In genomic region chr12:5166141-5166540, GRCm38 (mm10) we compare ENCODE assay signal across 8 mouse cellular contexts.
DNase-seq lines count a peak whose midpoint lies in the region; ATAC-seq and TF ChIP-seq lines count a peak whose summit lies in the region.

No protein-coding gene starts in this region.

- H3K4me2 ChIP-seq in heart, postnatal 0 days (ENCODE audit: low read depth, low read length): no peak overlapping the region
- H3K4me2 ChIP-seq in kidney, postnatal 0 days (ENCODE audit: low read length): no peak overlapping the region
- H3K4me2 ChIP-seq in neural tube, embryonic 15.5 days: no peak overlapping the region

- H3K36me3 ChIP-seq in heart, postnatal 0 days (replicated peaks; ENCODE audit: control insufficient read depth, insufficient read depth, low read length): no peaks in the 10 kb centered on the region
- H3K36me3 ChIP-seq in kidney, postnatal 0 days (ENCODE audit: insufficient read depth, low read length): no peaks in the 10 kb centered on the region
- no peaks in the 10 kb centered on the region for H3K36me3 ChIP-seq in neural tube, embryonic 15.5 days

- TF ChIP-seq CTCF in heart, postnatal 0 days (IDR thresholded peaks at IDR 0.05; ENCODE audit: low read depth): peak; percentile 44
- peak; percentile 54 for TF ChIP-seq CTCF in kidney, postnatal 0 days (IDR thresholded peaks at IDR 0.05; ENCODE audit: low read depth)

- H3K9me3 ChIP-seq in heart, postnatal 0 days (replicated peaks; ENCODE audit: control insufficient read depth, low read length): no peaks in the 10 kb centered on the region
- H3K9me3 ChIP-seq in kidney, postnatal 0 days (replicated peaks; ENCODE audit: low read length): no peaks in the 10 kb centered on the region
- H3K9me3 ChIP-seq in neural tube, embryonic 15.5 days (replicated peaks): no peaks in the 10 kb centered on the region

- 65% methylated on average over 6 of the region's 6 CpGs for WGBS in heart, postnatal 0 days
- 28% methylated on average over 6 of the region's 6 CpGs for WGBS in kidney, postnatal 0 days
- WGBS in neural tube, embryonic 15.5 days: 49% methylated on average over 6 of the region's 6 CpGs

- H3K27ac ChIP-seq in heart, postnatal 0 days (ENCODE audit: low read depth): no peak overlapping the region
- no peak overlapping the region for H3K27ac ChIP-seq in kidney, postnatal 0 days
- no peak overlapping the region for H3K27ac ChIP-seq in neural tube, embryonic 15.5 days (replicated peaks)

- TF ChIP-seq EP300 in heart, postnatal 0 days (IDR thresholded peaks at IDR 0.05; ENCODE audit: low read depth): no peak

- H3K9ac ChIP-seq in heart, postnatal 0 days (replicated peaks; ENCODE audit: low read depth, low read length): no peak overlapping the region
- H3K9ac ChIP-seq in kidney, postnatal 0 days (ENCODE audit: low read depth, low read length): no peak overlapping the region
- no peak overlapping the region for H3K9ac ChIP-seq in neural tube, embryonic 15.5 days (replicated peaks)

- H3K4me3 ChIP-seq in heart, postnatal 0 days (ENCODE audit: low read depth, low read length): no peak overlapping the region
- no peak overlapping the region for H3K4me3 ChIP-seq in kidney, postnatal 0 days (replicated peaks; ENCODE audit: low read depth, low read length)
- H3K4me3 ChIP-seq in neural tube, embryonic 15.5 days (replicated peaks): no peak overlapping the region

- no peaks in the 10 kb centered on the region for H3K4me1 ChIP-seq in heart, postnatal 0 days (ENCODE audit: control insufficient read depth, insufficient read depth)
- no peaks in the 10 kb centered on the region for H3K4me1 ChIP-seq in kidney, postnatal 0 days (replicated peaks; ENCODE audit: insufficient read depth, low read length)
- peaks cover 15% of the 10 kb centered on the region for H3K4me1 ChIP-seq in neural tube, embryonic 15.5 days

- DNase-seq in heart, postnatal 0 days (ENCODE audit: low spot score): no peak
- no peak for DNase-seq in heart, postnatal 36 days
- DNase-seq in embryo, embryonic 11 days: peak; percentile 64
- peak; percentile 24 for DNase-seq in kidney, postnatal 0 days (ENCODE audit: low spot score)
- DNase-seq in urinary bladder, adult 18-20 months (ENCODE audit: low spot score in 2 of 2): no peak
- DNase-seq in layer of hippocampus, postnatal 14 days (ENCODE audit: low spot score in 2 of 2): no peak
- no peak for DNase-seq in thymus, postnatal 10 days (ENCODE audit: low spot score in 2 of 2)

- intact Hi-C loops in heart, postnatal 36 days (cut with DNase I): no loop called here

- no peaks in the 10 kb centered on the region for H3K27me3 ChIP-seq in heart, postnatal 0 days (ENCODE audit: control insufficient read depth, insufficient read depth, low read length)
- H3K27me3 ChIP-seq in kidney, postnatal 0 days (ENCODE audit: insufficient read depth, low read length): no peaks in the 10 kb centered on the region
- H3K27me3 ChIP-seq in neural tube, embryonic 15.5 days (replicated peaks): no peaks in the 10 kb centered on the region

- ATAC-seq in heart, postnatal 0 days (ENCODE audit: insufficient read depth, low read depth): peak; percentile 55; the same call in 1 of the 2 replicates
- ATAC-seq in kidney, postnatal 0 days (replicated peaks; ENCODE audit: low FRiP score, low read depth): peak; percentile 21; the same call in 1 of the 2 replicates
- peak; percentile 61; the same call in 1 of the 2 replicates for ATAC-seq in neural tube, embryonic 15.5 days (ENCODE audit: low FRiP score)

Comparison
In these comparisons a context has a peak if more than half of its experiments do, and no peak if none do; other contexts are left out.
1. DNase-seq: peak in embryo, embryonic 11 days (single experiment) and kidney, postnatal 0 days (single experiment); none in heart, postnatal 0 days (single experiment), heart, postnatal 36 days (0 of 2), urinary bladder, adult 18-20 months (0 of 2), layer of hippocampus, postnatal 14 days (0 of 2) and thymus, postnatal 10 days (0 of 2).
2. Peak in every context shown above with its lines, with median percentiles within 50 percentile points of each other: ATAC-seq.